Mouse (Mus musculus): ENCODE data around the gene Rdh16. TPM values are rescaled to one million over a fixed set of nuclear protein-coding genes. Genes with fewer than 3 reads are reported as not detected.
"Not testable (repeated sequence)": the region's sequence is repeated elsewhere in the genome, so short reads cannot be mapped to it uniquely, and the experiment has no call there.

Rdh16 gene
- total RNA-seq, 2 experiments from 2014 or later: 0.10 to 0.16 TPM

DNA sequence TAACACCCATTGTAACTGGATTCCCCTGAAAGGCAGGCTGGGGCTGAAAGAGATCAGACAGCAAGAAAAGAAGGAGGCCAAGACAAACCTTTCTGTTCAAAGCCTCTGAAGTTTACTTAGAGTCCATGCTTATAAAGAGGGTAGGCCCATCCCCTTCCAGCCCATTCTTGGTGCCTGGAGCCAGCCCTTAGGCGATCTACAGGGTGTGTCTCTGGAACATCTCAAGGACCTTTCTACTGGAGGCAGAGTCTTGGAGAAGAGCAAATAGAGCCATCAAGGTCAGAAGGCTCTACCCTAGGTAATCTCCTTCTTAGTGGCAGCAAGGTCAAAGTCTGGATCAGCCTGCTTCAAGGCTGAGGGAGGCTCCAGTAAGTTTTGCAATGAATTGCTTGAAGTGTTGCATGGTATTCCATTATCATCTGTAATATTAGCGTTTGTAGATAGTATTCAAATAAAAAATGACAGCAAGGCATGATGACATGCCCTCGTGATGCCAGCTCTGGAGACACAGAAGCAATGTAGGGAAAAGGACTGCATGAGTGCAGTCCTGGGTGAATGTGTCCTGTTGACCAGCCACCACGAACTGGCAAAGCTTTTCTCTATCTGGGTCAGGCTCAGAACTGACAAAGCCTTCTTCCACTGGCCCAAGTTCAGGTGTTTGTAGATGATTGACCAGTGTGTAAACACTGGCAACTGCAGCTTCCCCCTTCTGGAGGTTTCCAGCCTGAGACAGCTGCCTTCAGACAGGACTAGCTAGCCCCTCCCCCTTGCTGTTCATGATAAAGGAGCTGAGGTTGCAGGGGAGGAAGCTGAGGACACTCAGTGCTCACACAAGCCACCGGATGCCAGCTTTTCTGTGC lies 92.4 kb downstream of the Rdh16 start:
- not testable (repeated sequence) for DNase-seq (ENCODE audit: extremely low spot score in 1 of 2, low spot score in 1 of 2)

Other genes with a start within 250 kb of the Rdh16 start
- gene Lrp1, start 180.0 kb upstream of the Rdh16 start, total RNA-seq (2021): 100 to 1,000 TPM; 259 to 316 TPM
- 1 to 10 TPM; 4.1 to 7.2 TPM for gene Stat6, start 158.2 kb upstream of the Rdh16 start, total RNA-seq (2021)
- 1 to 10 TPM; 5.8 TPM for gene Nemp1, start 134.3 kb upstream of the Rdh16 start, total RNA-seq (2021)
- 10 to 100 TPM; 43.0 to 46.0 TPM for gene Nab2, start 132.6 kb upstream of the Rdh16 start, total RNA-seq (2021)
- 1 to 10 TPM in 1 of 2 experiments, under 1 TPM in 1; 0.66 to 1.0 TPM for gene Myo1a, start 96.0 kb upstream of the Rdh16 start, total RNA-seq (2021)
- gene Tac2, start 76.7 kb upstream of the Rdh16 start, total RNA-seq (2021): 1 to 10 TPM; 4.2 to 5.0 TPM
- gene Zbtb39, start 61.6 kb upstream of the Rdh16 start, total RNA-seq (2021): 10 to 100 TPM in 1 of 2 experiments, 1 to 10 TPM in 1; 9.9 to 10.1 TPM
- 1 to 10 TPM in 1 of 2 experiments, under 1 TPM in 1; 0.74 to 1.4 TPM for gene Gpr182, start 49.4 kb upstream of the Rdh16 start, total RNA-seq (2021)
- under 1 TPM; 0.12 to 0.14 TPM for gene Rdh1, start 41.4 kb upstream of the Rdh16 start, total RNA-seq (2021)
- under 1 TPM in 1 of 2 experiments, not detected in 1; 0.42 TPM for gene Rdh16f1, start 41.4 kb upstream of the Rdh16 start, total RNA-seq (2021)
- under 1 TPM in 1 of 2 experiments, not detected in 1; 0.47 TPM for gene Rdh9, start 24.8 kb upstream of the Rdh16 start, total RNA-seq (2021)
- not detected for gene Rdh19, start 48.8 kb downstream of the Rdh16 start, total RNA-seq (2021)
- not detected for gene Rdh16f2, start 65.3 kb downstream of the Rdh16 start, total RNA-seq (2021)
- gene Rdh7, start 87.7 kb downstream of the Rdh16 start, total RNA-seq (2021): not detected
- not detected for gene Sdr9c7, start 97.4 kb downstream of the Rdh16 start, total RNA-seq (2021)
- not detected for gene Hsd17b6, start 206.5 kb downstream of the Rdh16 start, total RNA-seq (2021)
- gene Prim1, start 214.0 kb downstream of the Rdh16 start, total RNA-seq (2021): 1 to 10 TPM; 6.6 to 6.8 TPM
- gene Naca, start 234.4 kb downstream of the Rdh16 start, total RNA-seq (2021): 100 to 1,000 TPM; 317 to 351 TPM